Mouse (Mus musculus) C2C12 (cell line): ENCODE results near the gene Arhgef5. TPM values are rescaled to one million over a fixed set of nuclear protein-coding genes. Genes with fewer than 3 reads are reported as not detected.

Source experiments
- H3K27me3 ChIP-seq: one replicate; pipeline ENCODE4 v1.6.1; 2011; ENCODE audit not compliant: control insufficient read depth, insufficient read depth, insufficient read length
- H3K36me3 ChIP-seq: one replicate; pipeline ENCODE4 v1.6.1; 2011; ENCODE audit not compliant: control insufficient read depth, insufficient read depth
- H3K4me3 ChIP-seq: one replicate; pipeline ENCODE4 v1.5.1; 2011; ENCODE audit warnings: mild to moderate bottlenecking, control low read depth; ENCODE audit not compliant: poor library complexity, insufficient read depth, severe bottlenecking
- H3K79me2 ChIP-seq: one replicate; pipeline ENCODE4 v1.6.1; 2011; ENCODE audit not compliant: control insufficient read depth, insufficient read depth
- H3K79me3 ChIP-seq: one replicate; pipeline ENCODE4 v1.6.1; 2011; ENCODE audit warnings: low read depth, control low read depth
- H3ac ChIP-seq: one replicate; pipeline ENCODE3; 2011; ENCODE audit warnings: low read depth; ENCODE audit not compliant: control insufficient read depth, insufficient read length
- CEBPB ChIP-seq: IDR thresholded peaks from one replicate; pipeline ENCODE4 v1.6.1; 2011; ENCODE audit warnings: low read depth, mild to moderate bottlenecking, control low read depth, moderate library complexity
- CTCF ChIP-seq: IDR thresholded peaks from one replicate; pipeline ENCODE4 v1.5.1; 2011; ENCODE audit not compliant: control insufficient read depth, insufficient read depth, insufficient read length
- FOSL1 ChIP-seq: IDR thresholded peaks from one replicate; pipeline ENCODE4 v1.8.0; 2011; ENCODE audit warnings: mild to moderate bottlenecking, low read length; ENCODE audit not compliant: poor library complexity, insufficient read depth, severe bottlenecking
- MAX ChIP-seq: IDR thresholded peaks from one replicate; pipeline ENCODE4 v1.6.1; 2011; ENCODE audit warnings: mild to moderate bottlenecking, control low read depth
- MYOD1 ChIP-seq: IDR thresholded peaks from one replicate; pipeline ENCODE4 v1.6.1; 2011; ENCODE audit warnings: low read depth; ENCODE audit not compliant: control insufficient read depth, insufficient read length
- MYOG ChIP-seq: IDR thresholded peaks from one replicate; pipeline ENCODE4 v1.6.1; 2011; ENCODE audit not compliant: control insufficient read depth, insufficient read length; ENCODE audit errors: extremely low read depth
- USF1 ChIP-seq: IDR thresholded peaks from one replicate; pipeline ENCODE4 v1.6.1; 2011; ENCODE audit warnings: low read depth, mild to moderate bottlenecking, control low read depth, moderate library complexity
- polyA plus RNA-seq: library from polyadenylated mRNA; unstranded; fragments of >200 nt; fragmentation: generic; extraction: Trizol; gene quantifications from one replicate; pipeline ENCODE4 v1.2.1, GENCODE M21; 2012; ENCODE audit warnings: missing spikeins

Gene Arhgef5
- polyA plus RNA-seq, 1 experiment: 9.3 TPM

DNA sequence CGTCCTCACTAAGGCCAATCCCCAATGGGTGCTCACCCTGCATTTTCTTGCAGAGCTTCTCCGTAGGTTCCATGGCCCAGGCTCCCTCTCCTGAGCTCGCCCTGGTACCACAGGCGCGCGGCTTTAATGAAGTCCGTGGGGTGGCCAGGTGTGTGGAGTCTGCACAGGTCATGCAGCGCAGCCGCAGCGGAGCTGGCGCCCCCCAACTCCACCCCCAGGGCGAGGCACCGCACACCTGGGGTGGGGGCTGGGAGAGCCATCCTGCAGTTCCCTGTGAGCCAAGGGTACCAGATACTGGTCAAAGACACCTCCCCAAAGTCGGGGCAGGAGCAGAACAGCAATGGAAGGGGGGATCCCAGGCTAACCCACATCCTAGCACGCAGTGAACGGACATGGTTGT is 44.1 kb downstream of the Arhgef5 start, which contains the start of gene Nobox:
TSS of gene Nobox (minus strand) at position 101 of the 400 bp plus-strand sequence.
- no peaks in the 10 kb centered on the region for H3K36me3 ChIP-seq
- H3K27me3 ChIP-seq: no peaks in the 10 kb centered on the region
- no peaks in the 10 kb centered on the region for H3K79me3 ChIP-seq
- H3K79me2 ChIP-seq: no peaks in the 10 kb centered on the region
- no peak within 1 kb of the TSS for H3K4me3 ChIP-seq
- TF ChIP-seq MAX (no peak), CEBPB (no peak), FOSL1 (no peak)
- no peak within 1 kb of the TSS for H3ac ChIP-seq

DNA sequence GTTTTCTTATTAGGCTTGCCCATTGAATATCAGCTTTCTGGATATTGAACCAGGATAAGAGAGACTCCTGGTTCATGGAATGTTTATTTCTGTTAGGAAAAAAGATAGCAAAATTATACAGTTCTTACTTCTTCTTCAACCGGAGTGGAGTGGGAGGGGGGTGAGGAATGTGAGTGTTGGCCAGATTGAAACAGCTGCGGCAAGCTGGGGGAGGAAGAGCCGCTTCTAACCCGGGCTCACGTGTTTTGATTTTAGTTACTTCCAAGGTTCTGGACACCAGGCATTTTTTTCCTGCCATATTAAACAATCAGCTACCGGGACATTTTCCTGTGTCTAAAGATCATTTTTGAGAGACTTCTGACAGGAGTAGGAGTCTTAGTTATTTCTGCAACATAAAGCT is 44.7 kb downstream of the Arhgef5 start:
- no peaks in the 10 kb centered on the region for H3K27me3 ChIP-seq
- H3K36me3 ChIP-seq: no peaks in the 10 kb centered on the region
- no peak overlapping the region for H3ac ChIP-seq
- H3K79me2 ChIP-seq: no peaks in the 10 kb centered on the region
- TF ChIP-seq USF1 (no peak), FOSL1 (no peak), CEBPB (no peak), MYOG (no peak)
- H3K4me3 ChIP-seq: no peak overlapping the region
- H3K79me3 ChIP-seq: no peaks in the 10 kb centered on the region

DNA sequence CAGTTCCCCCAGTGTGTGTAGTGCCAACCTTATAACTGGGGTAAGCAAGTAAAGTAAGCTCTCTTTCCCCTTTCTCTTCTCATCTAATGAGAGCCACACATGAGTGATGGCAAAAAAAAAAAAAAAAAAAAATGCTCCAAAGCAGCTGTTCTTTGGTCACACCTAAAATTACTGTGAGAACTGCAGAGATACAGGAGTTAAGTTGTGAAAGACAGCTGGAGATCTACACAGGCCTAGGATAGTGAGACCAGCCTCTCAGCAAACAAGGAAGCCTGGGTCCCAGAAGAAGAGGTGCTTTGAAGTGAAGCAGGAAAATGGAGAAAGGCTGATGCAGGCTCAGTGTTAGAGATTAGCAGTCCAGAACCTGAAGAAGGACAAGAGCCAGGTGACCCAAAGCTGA is 47.2 kb downstream of the Arhgef5 start:
- H3K79me2 ChIP-seq: no peaks in the 10 kb centered on the region
- H3K4me3 ChIP-seq: no peak overlapping the region
- no peaks in the 10 kb centered on the region for H3K36me3 ChIP-seq
- no peak overlapping the region for H3ac ChIP-seq
- no peaks in the 10 kb centered on the region for H3K27me3 ChIP-seq
- TF ChIP-seq USF1 (no peak), MYOD1 (no peak), MYOG (no peak)
- no peaks in the 10 kb centered on the region for H3K79me3 ChIP-seq

DNA sequence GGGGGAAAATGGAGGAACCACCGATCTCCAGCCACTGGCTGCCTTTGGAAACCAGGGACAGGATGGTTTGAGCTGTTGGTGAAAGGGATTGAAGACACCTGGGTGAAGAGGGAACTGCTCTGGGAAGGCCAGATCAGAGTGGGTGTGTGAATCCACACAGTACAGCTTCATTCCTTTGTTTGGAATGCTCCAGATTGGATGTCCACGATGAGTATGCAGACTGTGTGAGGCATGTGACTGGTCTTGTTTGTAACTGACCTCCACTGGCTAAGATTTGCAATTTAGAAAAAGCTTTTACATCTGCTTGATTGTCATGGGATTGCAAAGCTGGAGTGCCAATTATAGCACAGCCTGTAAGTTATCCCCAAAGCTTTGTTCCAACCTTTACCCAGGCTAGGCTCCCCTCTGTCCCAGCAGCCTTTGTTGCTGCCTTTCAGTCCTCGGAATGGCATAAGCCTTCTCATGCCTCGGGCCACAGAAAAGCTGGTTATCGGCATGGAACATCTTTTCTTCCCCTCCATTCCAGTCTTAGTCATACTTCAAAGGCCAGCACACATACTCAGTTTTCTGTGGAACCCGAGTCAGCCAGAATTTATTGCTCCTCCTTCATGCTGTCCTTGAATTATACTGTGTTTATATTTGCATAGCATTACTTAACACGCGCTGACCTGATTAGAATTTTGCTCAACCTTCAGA is 47.7 kb downstream of the Arhgef5 start:
- Histone ChIP-seq H3K36me3 (no peaks in the 10 kb centered on the region), H3ac (no peak overlapping the region), H3K79me2 (no peaks in the 10 kb centered on the region), H3K27me3 (no peaks in the 10 kb centered on the region), H3K4me3 (no peak overlapping the region), H3K79me3 (no peaks in the 10 kb centered on the region)
- no peak for TF ChIP-seq USF1
- no peak for TF ChIP-seq CEBPB
- no peak for TF ChIP-seq MYOG
- TF ChIP-seq FOSL1: no peak
- TF ChIP-seq CTCF: no peak
- TF ChIP-seq MAX: no peak
- no peak for TF ChIP-seq MYOD1

DNA sequence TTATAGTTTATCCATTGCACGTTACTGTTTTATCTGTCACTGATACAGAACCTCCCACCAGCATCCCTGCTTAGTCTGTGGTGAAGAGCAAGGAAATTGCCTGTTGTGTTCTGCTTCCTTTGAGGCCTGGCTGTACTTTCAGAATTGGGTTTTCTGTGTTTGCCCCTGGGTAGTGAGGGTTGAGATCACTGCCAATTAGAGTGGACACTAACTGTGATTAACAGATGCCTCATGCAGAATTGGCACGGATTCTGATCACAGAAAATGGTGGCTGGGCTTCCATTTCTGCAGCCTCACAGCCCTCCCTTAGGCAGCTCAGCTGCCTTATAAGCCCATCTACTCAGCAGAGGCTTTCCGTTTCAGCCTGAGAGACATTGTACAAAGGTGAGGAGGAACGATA is 68.1 kb downstream of the Arhgef5 start:
- Histone ChIP-seq H3K4me3 (no peak overlapping the region), H3K27me3 (no peaks in the 10 kb centered on the region), H3K36me3 (no peaks in the 10 kb centered on the region), H3K79me2 (no peaks in the 10 kb centered on the region), H3K79me3 (no peaks in the 10 kb centered on the region), H3ac (no peak overlapping the region)
- TF ChIP-seq CTCF (no peak), MYOG (no peak), USF1 (no peak), FOSL1 (no peak), CEBPB (no peak), MYOD1 (no peak), MAX (no peak)

DNA sequence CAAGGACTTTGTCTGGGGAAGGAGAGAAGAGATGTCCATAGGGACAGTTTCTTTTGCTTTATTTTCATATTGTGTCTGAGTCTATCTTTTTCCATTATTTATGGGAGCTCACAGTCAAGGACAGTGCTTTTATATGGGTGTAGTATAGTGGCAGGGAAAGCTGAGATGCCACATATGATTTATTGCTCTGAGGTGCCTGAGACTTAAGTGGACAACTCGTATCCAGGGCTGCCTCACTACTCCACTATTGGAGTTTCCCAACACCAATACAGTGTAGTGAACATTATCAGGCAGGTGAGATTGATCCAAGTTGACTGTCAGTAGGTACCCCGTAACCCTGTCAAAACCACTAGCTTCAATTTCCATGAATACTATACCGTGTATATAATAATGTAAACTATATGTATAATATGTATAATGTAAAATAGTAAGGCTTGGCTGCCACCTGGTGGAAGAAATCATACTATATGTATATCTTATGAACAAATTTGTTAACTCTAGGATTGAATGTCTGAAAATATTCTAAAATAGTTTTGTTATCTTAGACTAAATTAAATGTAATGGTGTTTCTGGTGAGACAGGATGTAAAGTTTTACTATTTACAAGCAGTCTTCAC is 70.3 kb downstream of the Arhgef5 start:
- TF ChIP-seq MYOG (no peak), USF1 (no peak), CEBPB (no peak), FOSL1 (no peak), MYOD1 (no peak), MAX (no peak), CTCF (no peak)
- no peak overlapping the region for H3ac ChIP-seq
- no peaks in the 10 kb centered on the region for H3K79me2 ChIP-seq
- no peak overlapping the region for H3K4me3 ChIP-seq
- H3K27me3 ChIP-seq: no peaks in the 10 kb centered on the region
- no peaks in the 10 kb centered on the region for H3K36me3 ChIP-seq
- H3K79me3 ChIP-seq: no peaks in the 10 kb centered on the region
